Mouse (Mus musculus) cerebral cortex, adult 2 months (tissue): ENCODE data around the gene Afg1l.

ENCODE experiments used
- WGBS: fragments of 180-500 bp; shearing (Covaris S2); methylation state at CpG from one replicate; pipeline ENCODE4 v1.1.7; 2018; 5-methylcytosine and 5-hydroxymethylcytosine counted together

Afg1l gene

GRCm38 (mm10) chr10:42478341-42478720 lies at the start of gene Afg1l:
Gene Afg1l, minus strand, starts transcription at chr10:42478565.
- WGBS = under 1% methylated on average over 29 of the region's 29 CpGs

- WGBS = 97% methylated on average over 3 of the region's 3 CpGs
Observed at GRCm38 (mm10) chr10:42525682-42526081, 47.3 kb upstream of the Afg1l start.

DNA sequence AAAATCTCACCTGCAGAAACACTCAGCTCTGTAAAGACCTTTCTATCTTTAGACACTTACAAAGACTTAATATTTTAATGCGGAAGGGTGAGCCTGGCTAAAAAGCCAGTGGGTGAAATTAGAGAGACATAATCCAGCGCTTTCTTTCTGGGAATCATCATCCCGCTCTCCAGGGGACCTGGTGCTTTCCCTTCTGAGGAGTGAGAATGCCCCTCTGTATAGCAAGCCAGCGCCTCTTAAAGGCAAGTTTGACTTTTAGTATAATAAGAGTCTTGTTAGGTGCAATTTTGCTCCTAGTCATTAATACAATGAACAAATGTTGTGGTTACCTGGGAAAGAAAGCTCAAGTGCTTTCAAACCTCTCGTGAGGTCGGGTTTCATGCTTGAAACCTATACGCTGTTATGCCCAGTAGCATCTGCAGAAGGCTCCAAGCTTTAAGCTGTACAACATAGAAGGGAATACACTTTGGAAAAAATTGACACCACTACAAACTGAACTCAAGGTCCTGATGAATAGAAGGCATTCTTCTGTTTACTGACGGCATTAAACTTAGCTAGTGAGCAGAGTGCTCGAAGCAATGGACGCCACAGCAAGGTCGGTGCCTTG lies 45.3 kb upstream of the Afg1l start:
- 71% methylated on average over 11 of the region's 11 CpGs for WGBS

DNA sequence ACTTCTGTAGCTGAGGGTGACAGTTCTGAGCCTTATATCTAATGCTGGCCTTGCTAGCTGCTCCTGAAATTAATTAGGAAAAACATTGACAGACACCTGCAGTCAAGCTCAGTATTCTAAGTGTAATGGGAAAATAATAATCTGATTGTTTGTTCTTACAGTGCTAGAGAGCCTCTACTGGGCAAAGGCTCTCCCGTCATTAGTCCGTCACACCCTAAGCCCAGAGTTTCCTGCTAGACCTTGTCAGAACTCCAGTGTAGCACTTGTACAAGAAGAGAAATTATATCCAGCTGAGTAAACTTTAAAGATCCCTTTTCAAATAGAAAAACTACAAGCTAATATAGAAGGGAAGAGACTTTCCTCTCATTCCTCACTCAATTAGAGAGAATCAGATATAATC lies 44.5 kb upstream of the Afg1l start:
- 50% methylated on average over 2 of the region's 2 CpGs for WGBS

- 36% methylated on average over 5 of the region's 5 CpGs for WGBS
Observed at GRCm38 (mm10) chr10:42521315-42521981, 43.1 kb upstream of the Afg1l start.

- 85% methylated on average over 8 of the region's 8 CpGs for WGBS
Observed at GRCm38 (mm10) chr10:42518363-42518762, 40.0 kb upstream of the Afg1l start.

GRCm38 (mm10) chr10:42511184-42512135 lies 33.1 kb upstream of the Afg1l start:
- WGBS = 80% methylated on average over 6 of the region's 6 CpGs

DNA sequence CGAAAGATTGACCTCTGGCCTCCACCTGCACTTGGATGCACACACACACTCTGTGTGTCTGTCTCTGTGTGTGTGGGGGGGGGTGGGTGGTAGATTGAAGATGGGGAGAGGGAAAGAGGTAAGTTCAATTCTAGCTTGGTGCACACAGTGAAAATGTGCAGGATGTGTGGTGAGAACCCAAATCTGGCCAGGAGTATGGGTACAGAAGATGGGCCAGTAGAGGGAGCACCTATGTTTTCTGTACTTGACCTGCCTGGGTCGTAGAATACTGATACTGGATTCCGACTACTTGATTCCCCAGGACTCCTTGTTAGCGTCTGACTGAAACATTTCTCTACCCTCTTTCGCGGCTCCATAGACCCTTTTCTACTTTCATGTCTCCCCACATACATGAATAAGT lies 31.8 kb upstream of the Afg1l start:
- 85% methylated on average over 6 of the region's 6 CpGs for WGBS

DNA sequence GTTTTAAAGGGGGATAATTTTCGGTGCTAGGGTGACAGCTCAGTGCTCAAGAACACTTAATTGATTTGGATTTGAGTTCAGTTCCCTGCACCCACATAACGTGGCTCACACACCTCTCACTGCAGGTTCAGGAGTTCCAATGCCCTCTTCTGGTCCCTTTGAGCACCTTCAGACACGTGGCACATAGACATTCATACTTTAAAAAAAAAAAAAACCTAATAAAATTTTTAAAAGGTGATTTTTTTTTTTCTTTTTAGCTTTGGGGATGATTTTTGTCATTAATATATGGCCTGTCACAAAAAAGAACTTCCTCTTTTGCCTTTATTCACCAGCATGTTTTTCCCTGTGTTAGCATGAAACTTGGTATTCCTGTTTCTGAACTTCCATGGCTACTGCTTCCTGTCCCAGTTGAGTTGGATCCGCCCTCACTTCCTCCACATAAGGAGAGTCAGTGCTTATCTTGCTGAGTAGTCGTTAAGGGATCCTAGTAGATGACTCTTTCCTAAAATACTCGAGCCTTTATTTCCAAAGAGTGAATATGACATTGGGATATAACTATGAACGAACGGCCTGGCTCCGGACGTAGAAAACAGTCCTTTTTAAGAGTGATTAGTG lies 25.8 kb upstream of the Afg1l start:
- WGBS = 79% methylated on average over 10 of the region's 10 CpGs

- WGBS = under 1% methylated on average over 55 of the region's 55 CpGs
Observed at GRCm38 (mm10) chr10:42502349-42503111, 24.2 kb upstream of the Afg1l start.

DNA sequence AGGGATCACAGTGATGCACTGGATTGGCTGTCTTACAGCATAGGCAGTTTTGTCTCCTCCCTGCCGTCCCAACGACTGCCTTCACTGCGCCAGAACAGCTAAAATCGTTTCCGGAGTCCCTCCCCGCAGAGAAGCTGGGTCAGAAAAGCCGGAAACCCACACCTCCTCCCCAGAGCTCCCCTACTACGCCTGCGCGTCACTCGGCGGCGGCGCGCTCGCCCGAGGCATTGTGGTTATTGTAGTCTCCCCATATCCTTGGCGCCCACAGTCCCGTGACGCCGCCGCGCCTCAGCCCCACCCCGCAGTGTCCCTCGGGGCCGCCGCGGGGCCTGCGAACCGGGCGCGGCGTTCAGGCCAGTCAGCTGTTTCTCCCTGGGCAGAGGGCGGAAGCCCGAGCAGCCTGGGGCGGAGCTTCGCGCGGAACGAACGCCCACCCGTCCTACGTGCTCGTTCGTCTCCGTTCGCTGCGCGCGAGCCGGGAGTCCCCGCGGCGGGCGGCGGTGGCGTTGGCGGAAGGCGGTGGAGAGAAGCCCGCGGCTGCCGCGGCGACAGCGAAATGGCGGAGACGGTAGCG lies 23.5 kb upstream of the Afg1l start, which contains the start of gene Snx3:
Snx3 (plus strand) TSS at position 256 of the 574 bp plus-strand sequence.
- WGBS = under 1% methylated on average over 68 of the region's 68 CpGs

DNA sequence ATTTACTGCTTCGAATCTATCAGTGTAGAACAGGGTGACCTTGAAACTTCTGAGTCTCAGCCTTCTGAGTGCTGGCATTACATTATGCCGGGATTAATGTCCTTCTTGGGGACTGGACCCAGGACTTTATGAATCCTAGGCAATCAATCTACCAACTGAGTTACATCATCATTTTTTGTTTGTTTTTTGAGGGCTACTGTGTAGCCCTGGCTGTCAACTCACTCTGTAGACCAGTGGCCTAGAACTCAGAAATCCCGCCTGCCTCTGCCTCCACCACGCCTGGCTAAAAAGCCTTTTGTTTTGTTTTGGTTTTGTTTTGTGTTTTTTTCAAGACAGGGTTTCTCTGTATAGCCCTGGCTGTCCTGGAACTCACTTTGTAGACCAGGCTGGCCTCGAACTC lies 22.8 kb upstream of the Afg1l start:
- WGBS = 81% methylated on average over 5 of the region's 5 CpGs

DNA sequence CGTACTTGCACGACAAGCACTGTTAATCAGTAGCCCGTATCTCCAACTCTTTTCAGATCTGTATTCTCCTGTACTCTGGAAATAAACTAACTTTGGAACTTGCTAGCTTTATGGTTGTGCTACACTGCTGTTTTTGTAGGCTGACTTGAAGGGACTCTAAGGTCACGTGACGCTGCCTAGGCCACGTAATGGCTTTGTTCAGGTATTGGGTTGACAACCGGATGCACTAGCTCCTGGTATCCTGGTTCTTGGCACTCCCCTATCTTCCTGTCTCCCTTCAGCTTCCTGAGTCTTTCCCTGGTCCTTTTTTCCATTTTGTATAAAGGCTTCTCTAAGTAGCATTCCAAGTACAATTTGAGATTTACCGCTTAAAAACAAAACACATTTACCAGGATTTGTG lies 22.2 kb upstream of the Afg1l start:
- 85% methylated on average over 8 of the region's 8 CpGs for WGBS

GRCm38 (mm10) chr10:42493000-42493399 lies 14.6 kb upstream of the Afg1l start:
- 72% methylated on average over 4 of the region's 4 CpGs for WGBS

GRCm38 (mm10) chr10:42492027-42492771 lies 13.8 kb upstream of the Afg1l start:
- WGBS = 92% methylated on average over 10 of the region's 10 CpGs

GRCm38 (mm10) chr10:42491158-42491557 lies 12.8 kb upstream of the Afg1l start:
- WGBS = 59% methylated on average over 1 of the region's 1 CpGs

DNA sequence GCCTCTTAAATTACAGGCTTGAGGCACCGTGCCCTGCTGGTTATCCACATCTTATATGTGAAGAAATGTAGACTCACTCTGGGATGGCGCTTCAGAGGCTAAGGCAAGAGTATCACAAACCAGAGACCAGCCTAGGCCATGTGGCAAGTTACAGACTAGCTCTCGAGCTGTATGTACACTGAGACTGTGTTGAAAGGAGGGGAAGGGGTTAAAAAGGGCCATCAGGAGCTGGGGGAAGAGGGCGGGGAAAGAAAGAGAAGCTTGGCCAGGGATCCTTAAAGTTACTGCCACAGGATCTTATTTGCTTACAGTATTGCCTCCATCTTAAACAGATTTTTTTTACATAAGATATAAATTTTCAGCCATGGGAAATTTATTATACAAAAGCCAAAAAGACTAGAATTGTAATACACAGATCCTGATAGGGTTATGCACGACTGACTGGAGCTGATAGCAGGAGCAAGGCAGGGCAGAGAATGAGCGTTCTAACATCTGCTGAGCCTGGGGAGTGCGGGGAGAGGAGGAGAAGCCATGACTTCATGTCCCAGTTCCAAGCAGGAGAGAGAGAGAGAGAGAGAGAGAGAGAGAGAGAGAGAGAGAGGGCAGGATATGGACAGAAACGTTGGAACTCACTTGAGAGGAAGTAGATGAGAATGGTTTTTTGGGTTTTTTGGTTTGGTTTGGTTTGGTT lies 10.4 kb upstream of the Afg1l start:
- 72% methylated on average over 8 of the region's 8 CpGs for WGBS

- WGBS = 54% methylated on average over 4 of the region's 4 CpGs
Observed at GRCm38 (mm10) chr10:42480719-42481118, 2.4 kb upstream of the Afg1l start.

DNA sequence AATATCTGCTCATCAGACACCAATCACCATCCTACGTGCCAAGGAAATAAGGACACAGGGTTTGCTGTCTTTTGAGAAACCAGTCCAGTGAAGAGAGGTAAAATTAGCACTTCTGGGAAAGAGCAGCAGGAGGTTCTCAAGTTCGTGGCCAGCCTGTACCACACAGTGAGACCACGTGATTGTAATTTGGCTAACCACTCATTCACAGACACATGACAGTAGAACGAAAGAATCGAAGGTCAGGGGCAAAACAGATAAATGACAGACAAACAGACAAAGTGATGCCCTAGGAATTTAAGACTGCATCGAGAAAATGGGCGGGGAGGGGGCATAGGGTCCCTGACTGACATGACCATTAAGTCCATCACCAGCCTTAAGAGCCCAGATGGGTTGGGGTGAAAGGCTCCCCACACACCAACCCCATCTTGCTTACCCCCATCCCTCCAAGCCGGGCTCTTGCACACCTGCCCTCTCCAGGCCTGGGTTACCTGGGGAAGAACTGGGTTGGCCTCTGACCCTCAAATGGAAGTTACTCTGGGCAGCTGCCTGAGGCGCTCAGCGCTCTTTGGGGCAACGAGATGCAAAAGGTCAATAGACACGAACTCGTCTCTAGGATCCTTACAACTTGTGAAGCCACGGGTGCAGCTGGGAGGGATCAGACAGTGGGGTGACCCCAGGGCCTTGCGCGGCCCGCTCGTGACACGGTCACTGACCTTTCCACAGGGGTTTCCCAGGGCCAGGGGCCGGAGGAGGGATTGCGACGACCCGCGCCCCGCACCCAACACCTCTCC lies 620 bp downstream of the Afg1l start:
- WGBS = 8% methylated on average over 25 of the region's 25 CpGs
